Mouse (Mus musculus) cerebellum, postnatal 4 days (tissue): ENCODE results near the gene Ptcd2.
A peak's percentile ranks its signal among the peaks of the same experiment; 100 is the strongest.

Source experiments
- DNase-seq, 2 experiments: peaks; one replicate each; pipeline ENCODE4 v3.0.0; 2022; ENCODE audit warnings: low spot score in 2 of 2, mixed read lengths in 1 of 2

Ptcd2 gene

DNA sequence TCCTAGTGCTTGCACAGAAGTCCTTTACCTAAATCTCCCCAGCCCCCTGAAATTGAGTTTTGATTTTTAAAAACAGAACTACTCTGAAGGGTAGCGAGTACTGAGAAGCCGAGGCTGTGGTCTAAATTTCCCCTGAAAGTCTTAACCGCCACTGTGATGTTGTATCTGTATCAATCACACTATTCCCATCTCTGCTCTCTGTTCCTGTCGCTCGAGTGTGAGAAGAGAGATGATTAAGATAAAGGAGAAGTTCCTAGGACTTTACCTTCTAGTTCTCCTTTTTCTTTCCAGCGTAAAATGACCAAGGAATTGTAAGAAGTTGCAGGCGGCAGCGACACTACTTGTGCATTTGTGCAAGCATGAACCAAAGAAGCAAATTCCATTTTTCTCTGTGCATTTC, 38.3 kb downstream of the Ptcd2 start:
- no peak for DNase-seq

DNA sequence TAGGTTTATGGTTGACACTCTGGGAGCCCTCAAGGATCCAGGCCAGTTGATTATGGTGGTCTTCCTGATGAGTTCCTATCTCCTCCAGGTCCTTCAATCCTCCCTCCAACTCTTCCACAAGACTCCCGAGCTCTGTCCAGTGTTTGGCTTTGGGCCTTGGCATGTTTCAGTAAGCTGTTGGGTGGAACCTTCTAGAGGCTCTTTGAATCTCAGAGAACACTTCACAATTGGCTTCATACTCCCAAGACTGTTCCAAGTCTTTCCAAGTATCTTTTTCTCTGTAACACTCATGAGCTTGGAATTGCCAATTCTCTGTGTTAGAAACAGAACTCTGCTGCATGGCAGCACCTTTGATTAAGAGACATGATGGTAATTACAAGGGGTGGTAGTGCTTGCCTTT, 39.3 kb downstream of the Ptcd2 start:
- no peak for DNase-seq

DNA sequence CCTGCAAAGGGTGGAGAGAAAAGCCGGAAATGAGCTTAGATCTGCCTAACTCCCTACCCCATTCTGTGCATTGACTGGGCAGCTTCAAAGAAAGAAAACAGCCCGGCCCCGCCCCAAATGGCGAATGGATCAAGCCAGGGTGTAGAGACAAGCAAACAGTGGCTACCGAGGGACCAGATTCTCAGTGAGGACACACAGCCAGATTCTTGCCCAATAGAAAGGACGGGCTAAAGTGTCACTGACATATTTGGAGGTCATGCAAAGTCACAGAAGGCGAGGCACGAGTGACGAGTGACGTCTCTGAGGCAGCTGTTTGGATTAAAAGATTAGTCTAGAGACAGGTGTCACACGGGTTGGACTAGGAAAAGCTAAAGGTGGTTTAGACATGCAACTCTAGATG, 40.1 kb downstream of the Ptcd2 start:
- no peak for DNase-seq

GRCm38 (mm10) chr13:99303846-99304245, 40.7 kb downstream of the Ptcd2 start:
- no peak for DNase-seq

- peak in 1 of 2 experiments; percentile 15 for DNase-seq
These were observed 44.6 kb downstream of the Ptcd2 start for GRCm38 (mm10) chr13:99299921-99300320.

DNA sequence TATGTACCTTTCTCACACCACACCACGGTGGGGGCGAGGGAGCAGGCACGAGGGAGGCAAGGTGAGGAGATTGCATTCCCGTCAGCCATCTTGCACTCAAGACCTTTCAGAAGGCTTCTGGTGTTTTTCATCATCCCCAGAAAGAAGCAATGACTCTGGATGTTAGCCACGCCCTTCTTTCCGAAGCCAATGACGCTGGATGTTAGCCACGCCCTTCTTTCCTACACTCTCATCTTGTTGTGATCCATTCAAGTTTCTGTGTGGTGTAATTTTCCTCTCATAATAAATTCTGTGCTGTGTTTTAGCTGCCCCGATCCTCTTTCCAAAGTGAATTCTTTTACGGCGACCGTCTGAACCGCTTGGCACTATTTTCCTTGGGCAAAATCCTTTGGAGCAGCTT, 50.3 kb downstream of the Ptcd2 start:
- no peak for DNase-seq

- no peak for DNase-seq
These were observed 53.7 kb downstream of the Ptcd2 start for GRCm38 (mm10) chr13:99290766-99291165.

DNA sequence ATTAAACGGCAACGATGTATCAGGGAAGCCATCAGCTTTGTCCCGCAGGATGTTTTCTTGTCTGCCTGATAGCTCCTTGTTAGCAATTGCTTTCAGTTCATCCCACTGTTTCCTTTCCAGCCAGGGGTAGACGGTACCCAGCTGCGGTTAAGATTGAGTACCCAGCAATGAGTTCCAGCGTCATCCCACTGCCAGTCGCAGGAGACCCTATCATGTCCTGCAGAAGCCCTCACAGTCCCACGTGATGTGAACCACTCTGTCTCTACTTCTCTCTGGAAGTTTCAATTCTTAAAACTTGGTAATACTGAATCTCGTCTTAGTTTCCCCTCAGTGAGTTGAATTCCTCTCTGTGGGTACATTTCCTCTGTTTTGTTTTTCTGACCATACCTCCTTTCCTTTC, 56.7 kb downstream of the Ptcd2 start:
- no peak for DNase-seq

DNA sequence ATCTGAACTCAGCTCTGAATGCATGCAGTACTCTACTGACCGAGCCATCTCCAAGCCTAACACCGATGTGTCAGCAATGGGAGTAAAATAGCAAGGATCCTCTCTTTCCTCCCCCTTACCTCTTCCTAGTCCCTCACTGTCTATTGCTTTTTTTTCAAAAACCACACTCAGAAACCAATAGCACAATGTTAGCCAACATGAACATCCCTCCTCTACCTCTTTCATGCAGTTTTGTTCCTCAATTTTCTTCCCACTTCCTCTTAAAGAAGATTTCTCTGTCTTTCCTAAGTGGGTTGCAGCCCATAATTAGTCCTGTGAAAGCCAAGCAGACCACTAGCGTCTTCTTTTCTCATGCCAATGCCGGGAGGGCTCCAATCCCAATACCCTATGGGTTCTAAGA, 57.3 kb downstream of the Ptcd2 start:
- DNase-seq, result no peak

DNA sequence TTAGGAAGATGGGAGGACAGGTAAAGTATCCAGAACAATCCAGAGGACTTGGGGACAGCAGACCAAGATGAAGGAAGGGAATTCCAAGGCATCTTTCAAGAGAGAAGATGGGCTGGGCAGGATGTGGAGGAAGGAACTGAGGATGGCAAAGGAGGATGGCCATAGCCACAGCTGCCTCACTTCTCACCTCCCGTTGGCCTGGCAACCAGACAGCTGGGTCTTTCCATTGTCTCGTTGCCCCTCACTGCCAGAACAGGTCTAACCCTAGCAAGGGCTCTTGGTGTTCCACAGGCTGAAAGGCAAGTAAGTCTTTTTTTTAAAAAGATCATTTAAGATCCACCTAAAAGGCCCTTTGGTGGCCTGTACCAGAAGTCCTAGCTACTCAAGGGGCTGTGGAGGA, 59.3 kb downstream of the Ptcd2 start:
- DNase-seq, result no peak

DNA sequence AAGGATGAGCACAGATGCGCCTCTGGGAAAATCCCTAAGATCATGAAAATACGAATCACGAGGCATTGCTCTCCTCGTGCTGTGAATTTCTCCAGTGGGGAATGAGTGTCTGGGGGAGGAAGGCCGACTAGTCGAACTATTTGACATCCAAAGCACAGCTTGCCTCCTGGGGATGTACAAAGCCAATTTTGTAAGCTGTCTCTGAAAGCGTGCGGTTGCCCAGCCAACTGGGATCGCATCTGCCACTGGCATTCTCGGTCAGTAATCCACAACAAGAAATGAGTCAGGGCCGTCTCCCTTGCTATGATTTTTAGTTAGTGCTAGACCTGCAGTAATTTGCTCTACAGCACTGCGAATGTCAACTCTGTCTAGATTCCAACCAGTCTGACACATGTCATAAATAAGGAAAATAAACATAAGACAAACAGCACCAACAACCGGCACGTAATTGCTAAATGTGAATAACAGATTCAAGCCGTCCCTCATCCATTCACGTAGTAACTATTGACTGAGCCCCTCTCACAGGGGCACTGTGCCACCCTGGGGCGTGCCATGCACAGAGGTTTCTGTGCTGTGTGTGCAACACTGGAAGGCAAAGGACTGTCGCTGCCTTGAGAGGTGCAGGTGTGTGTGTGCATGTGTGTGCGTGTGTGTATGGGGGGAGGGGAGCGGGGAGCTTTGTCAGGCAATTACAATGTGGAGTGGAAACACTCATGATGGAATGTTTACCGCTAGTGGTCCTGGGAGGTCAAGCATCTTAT, 59.9 kb downstream of the Ptcd2 start:
- DNase-seq, result peak in 1 of 2 experiments; percentile 61

DNA sequence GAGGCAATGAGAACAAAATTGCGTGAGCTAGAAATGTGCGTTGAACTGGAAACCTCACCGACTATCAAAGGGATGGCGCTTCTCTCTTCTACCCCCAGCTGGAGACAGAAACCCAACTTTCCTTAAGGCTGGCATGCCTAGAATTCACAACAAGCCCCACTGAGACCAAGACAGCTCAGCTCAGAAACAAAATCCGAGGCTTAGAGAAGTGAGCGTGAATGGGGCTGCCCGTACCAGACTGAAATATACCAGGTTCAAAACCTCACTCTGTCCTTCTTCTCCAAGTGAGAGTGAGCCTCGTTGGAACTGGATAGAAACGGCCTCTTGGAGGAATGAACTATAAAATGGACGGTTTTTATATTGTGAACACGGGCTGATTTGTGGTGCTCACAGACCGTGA, 60.6 kb downstream of the Ptcd2 start:
- DNase-seq, result no peak

DNA sequence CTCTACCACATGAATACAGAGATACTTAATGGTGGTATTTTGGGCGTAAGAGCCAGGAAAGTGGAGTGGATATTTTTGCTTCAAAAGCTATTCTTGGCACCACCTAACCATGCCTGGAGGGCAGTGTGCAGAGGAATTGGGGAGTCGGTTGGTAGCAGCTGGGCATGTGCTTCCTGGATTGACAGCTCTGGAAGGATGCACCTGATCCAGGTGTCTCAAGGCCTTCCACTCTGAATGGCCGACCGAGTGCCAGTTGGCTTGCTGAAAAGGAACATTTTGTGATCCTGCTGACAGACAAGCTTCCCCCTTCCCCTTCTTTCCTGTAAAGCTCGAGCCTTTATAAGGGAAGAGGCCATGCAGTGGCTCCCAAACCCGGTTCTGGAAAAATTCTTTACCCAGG, 61.5 kb downstream of the Ptcd2 start:
- DNase-seq, result no peak

DNA sequence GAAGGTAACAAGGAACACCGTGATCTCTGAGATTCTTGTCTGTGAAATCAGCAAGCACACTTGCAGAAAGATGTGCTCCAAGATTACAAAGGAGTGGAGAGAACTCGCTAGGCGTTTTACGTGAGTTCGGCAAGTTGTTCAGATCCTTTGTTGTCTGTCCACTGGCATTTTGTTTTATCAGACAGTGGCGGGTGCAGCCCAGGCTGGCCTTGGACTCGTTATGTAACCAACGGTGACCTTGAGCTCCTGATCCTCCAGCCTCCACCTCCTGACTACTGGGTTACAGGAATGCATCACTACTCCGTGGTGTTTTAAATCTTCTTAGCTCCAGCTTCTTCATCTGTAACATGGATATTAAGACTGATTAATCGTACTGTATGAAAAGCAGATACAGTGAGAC, 65.2 kb downstream of the Ptcd2 start:
- no peak for DNase-seq

- no peak for DNase-seq
These were observed 66.0 kb downstream of the Ptcd2 start for GRCm38 (mm10) chr13:99278511-99278910.

DNA sequence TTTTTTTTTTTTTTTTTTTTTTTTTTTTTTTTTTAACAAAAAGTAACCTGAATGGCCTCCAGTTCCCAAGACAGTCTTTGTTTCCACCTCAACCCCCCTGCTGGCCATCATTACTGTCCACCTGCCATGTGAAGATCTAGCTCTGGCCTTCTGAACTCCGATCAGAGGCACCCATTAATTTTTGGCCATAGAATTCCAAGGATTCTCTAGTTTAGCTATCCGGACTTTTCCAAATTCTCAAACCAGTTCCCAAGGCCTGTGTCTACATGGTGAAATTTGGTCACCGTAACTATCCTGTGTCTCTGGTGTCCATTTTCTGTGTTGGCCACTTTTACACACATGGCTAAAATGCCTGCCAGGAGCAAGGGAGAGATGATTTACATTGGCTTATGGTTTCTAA, 67.0 kb downstream of the Ptcd2 start:
- DNase-seq, result no peak

GRCm38 (mm10) chr13:99272046-99272445, 72.5 kb downstream of the Ptcd2 start:
- no peak for DNase-seq
